Mouse (Mus musculus) neural tube, embryonic 11.5 days (tissue): ENCODE results near the gene Zkscan4. TPM values are rescaled to one million over a fixed set of nuclear protein-coding genes. Genes with fewer than 3 reads are reported as not detected.
A peak's percentile ranks its signal among the peaks of the same experiment; 100 is the strongest.
"Not testable (repeated sequence)": the region's sequence is repeated elsewhere in the genome, so short reads cannot be mapped to it uniquely, and the experiment has no call there.

ENCODE experiments used
- ATAC-seq: fragments of 200-750 bp; cut with Nextera tagmentation; 2 replicates; pipeline ENCODE4 v1.8.0; 2017; ENCODE audit warnings: moderate number of reproducible peaks, mild to moderate bottlenecking, moderate TSS enrichment, moderate library complexity; ENCODE audit not compliant: insufficient read depth, low FRiP score, low TSS enrichment
- DNase-seq: peaks from one replicate; pipeline ENCODE4 v3.0.0-alpha.2; 2015; ENCODE audit warnings: low spot score
- H3K27ac ChIP-seq: fragments of 300-500 bp; sonication (generic); 2 replicates; pipeline ENCODE4 v1.5.1; 2014; ENCODE audit warnings: low read depth, mild to moderate bottlenecking, low read length
- H3K27me3 ChIP-seq: fragments of 300-500 bp; sonication (generic); 2 replicates; pipeline ENCODE4 v1.6.1; 2014; ENCODE audit warnings: mild to moderate bottlenecking, low read length, mixed read lengths; ENCODE audit not compliant: control insufficient read depth, insufficient read depth
- H3K36me3 ChIP-seq: fragments of 300-500 bp; sonication (generic); 2 replicates; pipeline ENCODE4 v1.6.1; 2014; ENCODE audit warnings: mild to moderate bottlenecking, low read length, moderate library complexity, mixed read lengths; ENCODE audit not compliant: control insufficient read depth, insufficient read depth
- H3K4me1 ChIP-seq: fragments of 300-500 bp; sonication (generic); 2 replicates; pipeline ENCODE4 v1.6.1; 2014; ENCODE audit warnings: low read length, mixed read lengths; ENCODE audit not compliant: control insufficient read depth, insufficient read depth
- H3K4me2 ChIP-seq: fragments of 300-500 bp; sonication (generic); 2 replicates; pipeline ENCODE4 v1.6.1; 2014; ENCODE audit warnings: low read depth, mild to moderate bottlenecking, moderate library complexity
- H3K4me3 ChIP-seq: fragments of 300-500 bp; sonication (generic); 2 replicates; pipeline ENCODE4 v1.5.1; 2014; ENCODE audit warnings: low read depth, low read length
- H3K9ac ChIP-seq: fragments of 300-500 bp; sonication (generic); 2 replicates; pipeline ENCODE4 v1.6.1; 2014; ENCODE audit warnings: mild to moderate bottlenecking, low read length
- H3K9me3 ChIP-seq: fragments of 300-500 bp; sonication (generic); 2 replicates; pipeline ENCODE4 v1.6.1; 2016; ENCODE audit warnings: low read length; ENCODE audit not compliant: control insufficient read depth
- WGBS: fragments of 180-500 bp; shearing (Covaris S2); extraction: QIAGEN DNeasy Blood & Tissue Kit; methylation state at CpG from one replicate; pipeline ENCODE4 v1.1.7; 2014; 5-methylcytosine and 5-hydroxymethylcytosine counted together
- polyA plus RNA-seq: library from polyadenylated mRNA; unstranded; fragments of >200 nt; fragmentation: Nextera tagmentation; extraction: Ambion mirVana; gene quantifications from 2 replicates; pipeline ENCODE4 v1.2.1, GENCODE M21; 2014

Zkscan4 gene
- polyA plus RNA-seq, result 4.0 and 4.5 TPM in 2 replicates

DNA sequence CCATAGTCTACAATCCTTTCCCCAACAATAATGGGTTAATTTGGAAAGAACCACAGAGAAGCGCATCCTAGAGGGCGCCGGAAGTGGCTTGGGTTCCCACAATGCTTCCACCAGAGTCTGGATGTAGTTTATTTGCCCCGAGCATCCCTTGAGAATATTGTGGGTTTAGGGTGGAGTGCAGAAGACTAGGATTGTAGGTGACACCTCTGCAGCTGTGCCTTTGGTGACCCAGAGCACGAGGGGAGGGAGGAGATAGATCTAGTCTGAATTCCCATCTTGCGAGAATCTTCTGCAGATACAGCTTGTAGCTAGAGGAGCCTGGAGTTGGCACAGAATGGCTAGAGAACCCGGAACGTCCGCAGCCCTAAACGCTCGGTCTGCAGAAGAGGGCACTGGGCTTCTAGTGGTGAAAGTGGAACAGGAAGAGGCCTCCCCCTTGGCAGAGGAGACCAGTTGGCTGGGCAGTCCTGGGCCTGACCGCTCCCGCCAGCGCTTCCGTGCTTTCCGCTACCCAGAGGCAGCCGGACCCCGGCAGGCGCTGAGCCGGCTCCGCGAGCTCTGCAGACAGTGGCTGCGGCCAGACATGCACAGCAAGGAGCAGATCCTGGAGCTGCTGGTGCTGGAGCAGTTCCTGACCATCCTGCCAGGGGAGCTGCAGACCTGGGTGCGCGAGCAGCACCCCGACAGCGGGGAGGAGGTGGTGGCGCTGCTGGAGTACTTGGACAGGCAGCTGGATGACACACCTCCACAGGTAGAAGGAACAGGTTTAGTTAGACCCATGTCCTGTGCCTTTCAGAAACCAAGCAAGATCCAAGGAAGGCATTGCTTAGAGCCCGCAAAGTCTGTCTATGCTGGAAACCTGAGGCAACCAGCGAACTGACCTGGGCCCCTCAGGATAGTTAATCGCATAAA, at the start of gene Zkscan4, which contains the start of gene Gm10065:
Gene Zkscan4, plus strand, starts transcription at position 149 of the 912 bp plus-strand sequence.
Gene Gm10065, minus strand, starts transcription at position 683 of the 912 bp plus-strand sequence.
- DNase-seq (peak; percentile 78), ATAC-seq (peak; percentile 70)
- H3K27me3 ChIP-seq, H3K36me3 ChIP-seq, H3K9me3 ChIP-seq, H3K4me1 ChIP-seq, H3K27ac ChIP-seq: not testable (repeated sequence)
- peak within 1 kb of the TSS; percentile 66 for H3K4me2 ChIP-seq
- H3K9ac ChIP-seq, result peak within 1 kb of the TSS; percentile 67
- 2% methylated on average over 30 of the region's 31 CpGs for WGBS
- H3K4me3 ChIP-seq, result peak within 1 kb of the TSS; percentile 51

DNA sequence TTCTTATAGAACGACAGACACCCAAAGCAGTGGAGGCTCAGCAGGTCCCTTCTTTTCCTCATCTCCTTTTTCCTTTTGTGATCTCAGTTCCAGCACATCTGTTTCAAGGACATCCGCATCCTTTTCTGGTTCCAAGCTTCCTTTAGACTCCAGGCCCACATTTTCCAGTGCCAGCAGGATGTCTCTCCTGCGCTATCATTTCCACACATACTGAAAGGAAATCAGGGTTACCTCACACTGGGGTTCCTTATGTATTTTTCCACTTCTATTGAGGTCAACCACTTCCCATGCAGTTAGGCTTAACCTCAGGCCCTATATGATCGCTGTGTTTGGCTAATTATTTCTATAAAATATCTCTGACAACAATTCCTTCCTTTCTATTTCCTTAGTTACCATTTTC, 43.2 kb upstream of the Zkscan4 start:
- Histone ChIP-seq H3K4me3 (no peak overlapping the region), H3K9me3 (no peaks in the 10 kb centered on the region), H3K4me1 (0 out of 2 replicates have a peak, but pooled peaks cover 3% of the 10 kb centered on the region), H3K9ac (no peak overlapping the region), H3K4me2 (no peak overlapping the region), H3K27me3 (no peaks in the 10 kb centered on the region), H3K27ac (no peak overlapping the region), H3K36me3 (no peaks in the 10 kb centered on the region)
- DNase-seq (no peak), ATAC-seq (no peak)
- 91% methylated on average over 4 of the region's 4 CpGs for WGBS

DNA sequence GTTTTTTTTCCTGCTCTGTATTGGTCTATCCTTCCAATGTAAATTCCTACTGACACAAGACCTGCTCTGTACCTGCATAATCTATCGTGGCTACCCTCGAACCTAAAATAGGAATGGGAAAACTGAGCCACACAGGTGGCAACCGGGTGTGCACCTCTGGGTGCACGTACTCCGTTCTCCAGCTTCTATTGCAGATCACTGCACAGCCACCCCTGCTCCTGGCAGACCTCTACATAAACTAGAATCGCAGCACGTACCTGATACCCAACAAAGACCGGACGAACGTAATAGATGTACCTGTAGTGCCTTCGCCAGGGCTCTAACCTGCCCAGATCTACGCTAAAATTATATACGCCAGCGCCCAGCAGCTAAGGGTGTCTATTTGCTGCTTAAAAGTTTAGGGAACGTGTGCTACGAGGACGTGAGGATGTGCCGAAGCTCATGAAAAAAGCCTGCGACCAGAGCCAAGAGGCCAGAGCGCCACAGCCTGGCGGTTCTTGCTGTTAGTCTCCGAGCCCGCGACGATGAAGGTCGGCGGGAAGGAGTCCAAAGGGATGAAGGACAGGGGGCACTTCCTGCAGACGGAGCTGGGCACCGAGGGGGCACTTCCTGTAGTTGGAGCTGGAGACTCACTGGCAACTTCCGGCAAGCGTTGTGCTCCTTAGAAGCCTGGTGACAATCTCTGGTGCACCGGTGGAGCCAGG, 38.1 kb upstream of the Zkscan4 start, which contains the start of gene Pgbd1:
Gene Pgbd1, minus strand, starts transcription at position 556 of the 704 bp plus-strand sequence.
- Histone ChIP-seq H3K27ac (no peak within 1 kb of the TSS), H3K4me3 (peak within 1 kb of the TSS; percentile 56), H3K4me2 (peak within 1 kb of the TSS; percentile 60), H3K9ac (peak within 1 kb of the TSS; percentile 63), H3K4me1 (0 out of 2 replicates have a peak, but pooled peaks cover 3% of the 10 kb centered on the region), H3K9me3 (no peaks in the 10 kb centered on the region), H3K36me3 (peaks cover 3% of the 10 kb centered on the region; the same call in 1 of the 2 replicates), H3K27me3 (no peaks in the 10 kb centered on the region)
- 1% methylated on average over 32 of the region's 32 CpGs for WGBS
- DNase-seq (peak; percentile 82), ATAC-seq (peak; percentile 91)

DNA sequence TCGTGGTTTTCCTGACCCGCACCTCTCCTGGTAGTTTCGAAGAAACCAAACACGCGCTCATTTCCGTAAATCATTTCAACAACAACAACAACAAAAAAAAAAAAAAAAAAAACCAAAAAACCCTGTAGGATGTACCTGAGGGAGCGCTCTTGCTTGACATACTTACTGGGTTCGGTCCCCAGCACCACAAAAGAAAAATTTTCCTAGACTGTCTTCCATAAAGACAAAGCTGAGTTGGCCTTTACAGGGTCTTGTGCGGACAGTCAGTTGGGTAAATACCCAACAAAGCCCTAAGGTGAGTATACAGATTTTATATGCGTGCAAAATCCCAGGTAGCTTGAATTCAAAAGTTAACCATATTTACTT, 37.5 kb upstream of the Zkscan4 start:
- no peaks in the 10 kb centered on the region for H3K9me3 ChIP-seq
- H3K9ac ChIP-seq, result peak overlapping the region; percentile 63; the same call in 1 of the 2 replicates
- H3K4me3 ChIP-seq, result peak overlapping the region; percentile 56
- DNase-seq, result no peak
- H3K27ac ChIP-seq, result no peak overlapping the region
- H3K36me3 ChIP-seq, result peaks cover 3% of the 10 kb centered on the region; the same call in 1 of the 2 replicates
- peak overlapping the region; percentile 60 for H3K4me2 ChIP-seq
- H3K27me3 ChIP-seq, result no peaks in the 10 kb centered on the region
- 19% methylated on average over 10 of the region's 10 CpGs for WGBS
- peak; percentile 38; the same call in 1 of the 2 replicates for ATAC-seq
- H3K4me1 ChIP-seq, result 0 out of 2 replicates have a peak, but pooled peaks cover 3% of the 10 kb centered on the region

DNA sequence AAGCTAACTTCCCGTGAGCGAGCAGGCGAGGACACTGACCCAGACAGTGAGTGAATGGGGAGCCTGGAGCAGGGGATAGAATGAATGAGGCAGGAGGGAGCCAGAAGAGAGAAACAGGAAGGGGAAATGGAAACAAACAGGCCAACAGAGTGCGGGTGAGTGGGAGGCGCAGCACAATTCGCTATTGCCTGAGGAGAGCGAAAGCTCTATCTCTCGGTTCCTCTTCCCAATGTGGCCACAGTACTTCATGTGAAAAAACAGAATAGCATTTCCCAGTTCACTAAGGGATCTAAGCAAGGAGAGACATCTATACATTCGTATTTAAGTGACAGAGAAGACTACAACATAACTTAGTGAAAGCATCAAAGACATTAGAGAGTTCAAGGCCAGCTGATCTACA, 31.9 kb upstream of the Zkscan4 start:
- Histone ChIP-seq H3K4me1 (no peaks in the 10 kb centered on the region), H3K9me3 (no peaks in the 10 kb centered on the region), H3K4me2 (no peak overlapping the region), H3K36me3 (peaks cover 5% of the 10 kb centered on the region), H3K27me3 (no peaks in the 10 kb centered on the region), H3K9ac (no peak overlapping the region), H3K27ac (no peak overlapping the region), H3K4me3 (no peak overlapping the region)
- DNase-seq, result no peak
- WGBS, result 90% methylated on average over 9 of the region's 9 CpGs
- ATAC-seq, result no peak

DNA sequence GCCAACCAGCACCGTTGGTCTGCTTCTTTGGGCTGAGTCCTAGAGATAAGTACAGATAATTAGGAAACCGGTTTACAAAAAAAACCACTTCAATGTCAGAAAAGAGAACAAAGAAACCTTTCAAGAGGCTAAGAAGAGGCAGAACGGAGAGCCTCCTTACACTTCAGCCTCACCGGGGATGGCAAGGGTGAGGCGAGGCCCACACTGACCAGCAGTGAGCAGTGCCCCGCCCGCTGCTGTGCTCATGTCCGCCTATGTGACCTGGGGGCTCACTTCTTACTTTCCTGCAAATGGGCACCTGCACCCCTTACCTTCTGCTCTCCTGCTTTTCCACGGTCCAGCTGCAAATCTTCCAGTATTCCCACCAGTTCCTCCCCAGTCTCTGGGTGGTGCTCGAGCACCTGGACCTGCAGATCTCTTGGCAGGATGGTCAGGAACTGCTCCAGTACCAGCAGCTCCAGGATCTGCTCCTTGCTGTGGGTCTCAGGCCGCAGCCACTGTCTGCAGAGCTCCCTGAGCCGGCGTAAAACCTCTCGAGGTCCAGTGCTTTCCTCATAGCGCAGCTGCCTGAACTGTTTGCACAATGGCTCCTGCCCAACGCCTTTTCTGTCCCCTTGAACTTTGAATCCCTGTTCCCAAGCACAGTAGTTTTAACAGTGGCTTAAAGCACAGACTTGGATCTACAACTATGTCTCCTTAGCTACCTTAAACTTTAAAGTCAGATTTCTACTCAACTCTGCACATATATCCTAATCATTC, 30.7 kb upstream of the Zkscan4 start:
- ATAC-seq, result no peak
- no peaks in the 10 kb centered on the region for H3K9me3 ChIP-seq
- H3K4me1 ChIP-seq, result peaks cover 5% of the 10 kb centered on the region
- no peaks in the 10 kb centered on the region for H3K27me3 ChIP-seq
- no peak overlapping the region for H3K9ac ChIP-seq
- no peak overlapping the region for H3K27ac ChIP-seq
- no peak overlapping the region for H3K4me3 ChIP-seq
- H3K36me3 ChIP-seq, result peaks cover 5% of the 10 kb centered on the region
- no peak for DNase-seq
- no peak overlapping the region for H3K4me2 ChIP-seq
- WGBS, result 85% methylated on average over 16 of the region's 16 CpGs

DNA sequence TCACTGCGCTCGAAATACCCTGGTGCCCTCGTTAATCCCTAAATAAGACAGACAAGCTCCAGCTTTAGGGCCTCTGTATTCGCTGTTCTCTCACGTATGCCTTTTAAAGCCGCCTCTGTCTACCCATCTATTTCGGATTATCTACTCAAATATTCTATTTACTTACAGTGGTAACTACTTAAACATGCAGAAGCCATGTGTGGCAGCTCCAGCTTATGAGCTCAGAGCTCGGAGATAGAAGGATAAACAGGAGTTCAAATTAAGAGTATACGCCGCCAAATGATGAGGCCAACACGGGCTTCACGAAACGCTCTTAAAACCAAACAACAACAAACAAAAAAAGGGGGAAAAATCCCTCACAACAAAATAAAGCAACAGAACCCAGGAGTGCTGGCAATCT, 25.7 kb upstream of the Zkscan4 start:
- WGBS, result 4% methylated on average over 13 of the region's 13 CpGs
- H3K36me3 ChIP-seq, result peaks cover 2% of the 10 kb centered on the region; the same call in 1 of the 2 replicates
- ATAC-seq, result no peak

DNA sequence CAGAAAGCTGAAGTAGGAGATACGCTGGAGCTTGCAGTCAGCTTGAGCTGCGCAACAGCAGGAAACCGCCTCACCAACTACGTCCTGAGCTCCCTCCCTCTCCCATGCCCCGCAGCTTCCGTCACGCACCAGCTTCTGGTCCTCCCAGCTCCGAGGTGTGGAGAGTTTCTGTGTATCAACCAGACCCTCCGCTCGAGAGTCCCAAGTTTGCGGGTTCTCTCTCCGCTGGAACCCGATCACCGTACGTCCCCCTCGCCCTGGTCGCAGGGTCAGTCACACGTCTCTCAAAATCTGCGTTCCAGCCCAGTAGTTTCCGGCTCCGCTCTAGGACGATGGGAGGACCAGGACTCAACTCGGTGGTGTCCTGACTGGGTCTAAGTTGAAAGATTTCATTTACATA, 25.3 kb upstream of the Zkscan4 start, which contains the start of gene Zscan26:
Gene Zscan26, minus strand, starts transcription at position 282 of the 400 bp plus-strand sequence.
- peak; percentile 87 for ATAC-seq

More for the DNA sequence above, 25.7 kb upstream of the Zkscan4 start:
- no peak for DNase-seq
- Histone ChIP-seq H3K27ac (no peak overlapping the region), H3K4me3 (peak overlapping the region; percentile 58), H3K27me3 (no peaks in the 10 kb centered on the region), H3K9ac (peak overlapping the region; percentile 61), H3K4me2 (peak overlapping the region; percentile 69), H3K9me3 (no peaks in the 10 kb centered on the region), H3K4me1 (peaks cover 5% of the 10 kb centered on the region)

More for the DNA sequence above, 25.3 kb upstream of the Zkscan4 start, which contains the start of gene Zscan26:
- Histone ChIP-seq H3K27ac (no peak within 1 kb of the TSS), H3K4me1 (peaks cover 5% of the 10 kb centered on the region), H3K36me3 (no peaks in the 10 kb centered on the region), H3K9me3 (no peaks in the 10 kb centered on the region), H3K9ac (peak within 1 kb of the TSS; percentile 61), H3K4me3 (peak within 1 kb of the TSS; percentile 58), H3K4me2 (peak within 1 kb of the TSS; percentile 69), H3K27me3 (no peaks in the 10 kb centered on the region)
- peak; percentile 89 for DNase-seq
- 0% methylated on average over 23 of the region's 23 CpGs for WGBS
